Mouse (Mus musculus): ENCODE data around the gene Cxcr5.

Gene Cxcr5

GRCm38 (mm10) chr9:44477339-44478228 is 84.1 kb downstream of the Cxcr5 start:
- DNase-seq: peak; percentile 85 to 91

DNA sequence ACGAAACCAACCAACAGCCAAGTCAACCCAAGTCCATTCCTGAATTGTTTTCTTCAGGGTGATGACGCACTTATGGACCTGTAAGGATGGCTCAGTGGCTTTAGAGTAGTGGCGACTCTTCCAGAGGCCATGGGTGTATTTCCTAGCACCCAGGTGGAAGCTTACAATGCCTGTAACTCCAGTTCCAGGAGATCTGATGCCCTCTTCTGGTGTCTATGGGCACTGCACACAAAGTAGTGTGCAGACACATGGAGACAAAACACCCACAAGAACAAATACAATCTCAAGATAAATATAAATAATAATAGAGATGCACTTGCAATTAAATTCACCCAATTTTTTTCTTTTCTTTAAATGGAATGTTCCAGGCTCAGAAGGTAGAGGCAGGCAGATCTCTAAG is 85.7 kb downstream of the Cxcr5 start:
- DNase-seq: peak; percentile 51 to 61

GRCm38 (mm10) chr9:44474327-44474726 is 87.3 kb downstream of the Cxcr5 start:
- peak in 1 of 2 experiments; percentile 28 for DNase-seq

GRCm38 (mm10) chr9:44473184-44473583 is 88.5 kb downstream of the Cxcr5 start:
- peak in 1 of 2 experiments; percentile 44 for DNase-seq

- no peak for DNase-seq
Measured at GRCm38 (mm10) chr9:44468800-44469199, 92.9 kb downstream of the Cxcr5 start.

- no peak for DNase-seq
Measured at GRCm38 (mm10) chr9:44468224-44468623, 93.5 kb downstream of the Cxcr5 start.

DNA sequence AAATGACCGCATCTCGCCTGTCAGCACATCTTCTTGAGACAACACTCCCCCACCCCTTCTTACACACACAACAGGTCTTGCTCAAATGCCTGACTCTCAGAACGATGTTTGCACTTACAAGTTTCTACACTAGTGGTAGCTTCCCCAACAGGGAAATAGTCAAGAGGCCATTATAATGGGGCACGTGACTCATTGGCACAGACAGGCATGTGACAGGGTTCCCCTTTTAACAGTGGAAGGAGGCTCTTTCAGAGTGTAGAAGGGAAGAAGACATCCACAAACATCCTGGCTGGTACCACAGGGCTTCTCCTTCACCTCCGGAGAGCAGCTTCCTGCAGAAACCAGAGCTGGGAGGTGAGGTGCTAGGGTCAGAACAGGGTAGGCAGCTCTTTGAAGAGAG is 99.7 kb downstream of the Cxcr5 start:
- no peak for DNase-seq
